Mouse (Mus musculus) monocyte, adult 5-6 weeks (primary cell): ENCODE results near the gene Abcc4. TPM values are rescaled to one million over a fixed set of nuclear protein-coding genes. Genes with fewer than 3 reads are reported as not detected.

Experiments used
- ATAC-seq: fragments of 153-309, 156-312 bp; replicated peaks from 2 replicates; pipeline ENCODE4 v1.8.0; 2017; ENCODE audit warnings: mild to moderate bottlenecking; ENCODE audit not compliant: low TSS enrichment, insufficient number of reproducible peaks, severe bottlenecking, poor library complexity, low FRiP score
- total RNA-seq: library from RNA; stranded (forward); fragments of 200-1000, 200-491, 200-594 nt; gene quantifications from 3 replicates; pipeline ENCODE4 v1.2.3, GENCODE M21; 2017

The Abcc4 gene
- total RNA-seq, 1 experiment from 2014 or later, result 11.1 TPM

DNA sequence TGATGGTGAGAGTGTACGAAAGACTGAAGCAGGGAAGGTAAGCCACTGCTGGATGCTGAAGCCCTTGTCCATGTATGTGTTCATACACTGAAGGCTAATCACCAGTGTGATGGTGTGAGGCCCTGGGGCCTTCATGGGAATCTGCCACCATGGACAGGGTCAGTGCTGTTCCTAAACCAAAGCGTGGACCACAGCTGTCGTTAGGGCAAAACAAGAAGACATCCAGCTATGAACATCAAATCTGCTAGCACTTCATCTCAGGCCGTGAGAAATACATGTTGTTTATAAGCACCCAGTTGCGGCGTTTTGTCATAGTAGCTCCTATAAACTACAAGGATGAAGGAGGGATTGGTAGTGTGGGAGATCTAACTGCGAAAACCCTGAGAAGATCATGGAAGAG, 97.7 kb downstream of the Abcc4 start:
- no peak for ATAC-seq

DNA sequence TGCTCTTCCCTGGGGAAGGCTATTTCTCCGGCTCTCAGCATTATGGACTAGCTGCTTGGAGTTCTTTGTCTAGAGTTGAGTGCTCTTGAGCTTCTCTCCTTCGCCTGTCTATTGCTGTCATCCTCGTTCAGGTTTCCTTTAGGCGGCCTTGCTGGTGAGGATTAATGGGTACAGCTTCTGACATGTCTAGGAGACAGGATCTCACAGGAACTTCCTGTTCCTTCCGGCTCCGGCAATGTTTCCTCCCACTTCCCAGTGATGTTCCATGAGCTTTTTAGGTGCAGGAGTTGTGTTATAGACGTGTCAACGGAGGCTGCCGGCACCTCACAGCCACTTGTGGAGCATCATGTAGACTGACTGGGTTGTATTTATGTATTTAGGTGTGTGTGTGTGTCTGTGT, 99.5 kb downstream of the Abcc4 start:
- no peak for ATAC-seq

- ATAC-seq, result no peak
Observed at GRCm38 (mm10) chr14:118604903-118605302, 101.1 kb downstream of the Abcc4 start.

GRCm38 (mm10) chr14:118602031-118602430, 104.0 kb downstream of the Abcc4 start:
- ATAC-seq, result no peak

- no peak for ATAC-seq
Observed at GRCm38 (mm10) chr14:118600746-118601145, 105.3 kb downstream of the Abcc4 start.

GRCm38 (mm10) chr14:118598757-118599156, 107.3 kb downstream of the Abcc4 start:
- no peak for ATAC-seq

- no peak for ATAC-seq
Observed at GRCm38 (mm10) chr14:118594463-118594862, 111.6 kb downstream of the Abcc4 start.

DNA sequence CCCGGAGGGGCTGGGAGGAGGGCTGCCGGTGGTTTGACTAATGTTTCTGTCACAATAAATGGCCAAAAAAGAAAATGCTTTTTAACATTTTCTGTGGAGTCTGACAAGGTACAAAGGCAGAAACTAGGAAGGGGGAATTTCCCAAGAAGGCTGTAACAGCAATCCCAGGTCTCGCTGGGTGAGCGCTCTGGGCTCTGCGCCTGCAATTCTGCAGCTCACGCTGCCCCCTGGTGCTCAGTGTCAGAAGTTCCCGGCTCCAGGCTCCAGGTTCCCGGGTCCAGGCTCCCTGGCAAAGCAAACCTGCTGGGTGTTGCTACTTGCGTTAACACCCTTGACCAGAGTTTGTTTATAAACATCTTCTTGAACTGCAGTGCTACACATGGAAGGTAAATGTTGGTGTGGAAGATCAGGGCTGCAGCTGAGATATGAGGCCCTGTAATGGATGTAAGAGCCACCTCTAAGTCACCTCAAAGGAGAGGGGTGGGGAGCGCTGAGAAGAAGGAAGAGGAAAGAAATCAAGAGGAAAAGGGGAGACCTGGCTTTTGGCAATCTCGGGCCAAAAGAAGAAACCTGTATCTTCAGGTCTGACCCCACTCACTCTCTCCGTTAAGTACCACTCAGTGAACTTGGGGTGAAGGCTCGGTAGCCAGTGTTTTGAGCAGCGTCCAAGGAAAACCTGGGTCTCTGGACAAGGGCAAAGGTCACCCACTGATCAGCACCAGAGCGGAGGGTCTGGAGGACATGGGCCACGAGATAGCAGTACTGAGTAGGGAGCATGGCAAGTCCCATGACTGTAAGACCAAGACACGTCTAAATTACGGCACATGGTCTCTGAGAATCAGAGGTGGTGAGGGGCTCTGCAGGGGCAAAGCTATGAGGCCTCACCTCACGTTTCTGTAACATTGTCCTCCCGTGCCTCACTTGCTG, 114.3 kb downstream of the Abcc4 start:
- 0 out of 2 replicates have a peak, but pooled peaks have one; percentile 15 for ATAC-seq

GRCm38 (mm10) chr14:118582333-118582941, 123.6 kb downstream of the Abcc4 start:
- ATAC-seq, result no peak

- ATAC-seq, result no peak
Observed at GRCm38 (mm10) chr14:118581673-118582072, 124.3 kb downstream of the Abcc4 start.

GRCm38 (mm10) chr14:118579013-118579728, 126.8 kb downstream of the Abcc4 start:
- ATAC-seq, result no peak

GRCm38 (mm10) chr14:118577895-118578294, 128.1 kb downstream of the Abcc4 start:
- no peak for ATAC-seq

- no peak for ATAC-seq
Observed at GRCm38 (mm10) chr14:118572688-118573245, 133.3 kb downstream of the Abcc4 start.

DNA sequence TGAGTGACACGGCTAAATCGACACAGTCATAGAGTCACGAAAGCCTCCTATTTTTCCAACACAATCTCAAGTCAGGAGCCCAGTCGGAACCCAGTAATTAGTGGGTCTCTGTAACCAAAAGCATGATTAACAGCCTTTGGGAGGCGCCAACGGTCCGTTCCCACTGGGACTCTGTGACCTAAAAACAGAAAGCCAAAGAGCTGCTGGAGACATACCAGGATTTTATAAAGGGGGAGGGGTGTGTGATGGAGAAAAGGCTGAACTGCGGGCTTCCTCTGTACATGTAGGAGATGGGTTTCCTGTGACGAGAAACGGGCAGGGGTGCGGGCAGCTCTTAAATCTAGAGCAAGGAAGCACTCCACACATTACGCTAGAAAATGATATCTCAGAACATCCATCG, 136.4 kb downstream of the Abcc4 start:
- ATAC-seq, result no peak

DNA sequence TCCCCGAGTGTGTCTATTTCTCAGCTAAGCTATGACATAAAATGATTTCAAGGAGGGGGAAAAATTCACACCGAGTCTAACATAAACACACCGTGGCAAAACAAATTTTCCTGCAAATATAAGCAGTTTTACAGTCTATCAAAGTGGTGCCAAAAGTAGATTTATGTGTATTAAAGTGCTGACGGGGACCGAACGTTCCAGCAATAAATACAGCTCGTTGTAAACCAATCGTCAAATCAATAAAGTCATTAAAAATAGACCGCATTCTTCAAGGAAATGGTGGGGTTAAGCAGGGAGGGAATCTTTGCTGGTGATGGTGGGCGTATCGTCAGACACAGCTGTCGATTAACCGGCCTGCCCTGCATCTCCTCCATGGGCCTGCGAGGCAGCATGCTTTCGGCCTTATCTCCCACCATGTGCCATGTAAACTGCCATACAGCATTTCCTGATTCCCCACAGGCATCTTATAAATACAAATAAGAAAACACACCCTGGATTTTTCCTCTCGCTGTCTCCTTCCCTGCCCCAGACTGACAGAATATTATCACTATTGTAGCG, 137.8 kb downstream of the Abcc4 start:
- ATAC-seq, result no peak

- ATAC-seq, result no peak
Observed at GRCm38 (mm10) chr14:118566809-118567208, 139.2 kb downstream of the Abcc4 start.

GRCm38 (mm10) chr14:118566214-118566688, 139.8 kb downstream of the Abcc4 start:
- no peak for ATAC-seq

DNA sequence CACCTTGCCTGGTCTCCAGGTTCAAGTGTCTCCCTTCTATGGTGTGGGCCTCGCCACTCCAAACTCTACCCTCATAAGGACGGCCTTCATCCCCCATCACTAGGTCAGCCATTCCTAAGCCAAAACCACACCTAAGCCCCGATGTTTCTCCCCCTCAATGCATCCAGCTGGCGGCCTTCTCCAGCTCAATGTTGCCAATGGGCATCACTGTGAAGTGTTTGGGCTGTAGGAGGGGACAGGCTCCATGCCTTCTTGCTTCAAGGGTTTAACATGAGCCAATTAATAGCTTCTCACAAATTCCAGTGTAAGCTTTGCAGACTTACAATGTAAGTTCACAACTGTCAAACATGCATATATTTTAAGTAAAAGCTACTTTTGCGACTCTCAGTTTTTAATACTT, 140.3 kb downstream of the Abcc4 start:
- no peak for ATAC-seq

DNA sequence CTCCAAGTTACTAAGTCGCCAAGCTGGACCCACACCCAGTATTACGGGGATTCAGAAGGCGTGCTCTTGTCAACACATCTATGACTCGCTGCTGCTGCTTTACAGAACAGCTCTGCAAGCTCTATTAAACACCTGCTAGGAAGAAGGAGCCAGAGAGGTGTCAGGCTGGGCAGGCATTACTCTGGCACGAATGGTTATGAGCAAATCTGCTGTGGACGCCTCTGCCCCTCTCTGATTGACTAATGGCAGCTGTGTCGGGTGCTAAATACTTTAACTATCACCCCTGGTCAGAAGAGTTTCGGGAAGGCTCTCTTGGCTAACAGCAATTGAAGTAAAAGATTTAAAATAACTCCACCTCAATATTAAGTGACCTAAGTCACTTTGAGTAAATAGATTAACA, 142.4 kb downstream of the Abcc4 start:
- ATAC-seq, result no peak
